Mouse (Mus musculus) intestine, embryonic 14.5 days (tissue): Measurements from ENCODE around the gene Mmp11. TPM values are rescaled to one million over a fixed set of nuclear protein-coding genes. Genes with fewer than 3 reads are reported as not detected.

Experiments
- polyA plus RNA-seq: library from polyadenylated mRNA; unstranded; fragments of >200 nt; fragmentation: Nextera tagmentation; extraction: Ambion mirVana; gene quantifications from 2 replicates; pipeline ENCODE4 v1.2.1, GENCODE M21; 2014

Gene Mmp11
- polyA plus RNA-seq, 1 experiment from 2014 or later = 40.9 TPM

Other genes with a start within 250 kb of the Mmp11 start
- 39.7 and 47.2 TPM in 2 replicates for gene Cabin1, start 172.2 kb downstream of the Mmp11 start, polyA plus RNA-seq
- 57.4 and 64.9 TPM in 2 replicates for gene Ddt, start 163.1 kb downstream of the Mmp11 start, polyA plus RNA-seq
- not detected in 2 replicates for gene Gm20441, start 155.5 kb downstream of the Mmp11 start, polyA plus RNA-seq
- 28.0 and 28.7 TPM in 2 replicates for gene Gstt3, start 155.1 kb downstream of the Mmp11 start, polyA plus RNA-seq
- 11.4 and 11.6 TPM in 2 replicates for gene Gstt1, start 137.9 kb downstream of the Mmp11 start, polyA plus RNA-seq
- not detected in 2 replicates for gene Gstt4, start 114.0 kb downstream of the Mmp11 start, polyA plus RNA-seq
- 39.6 and 41.3 TPM in 2 replicates for gene Gstt2, start 99.1 kb downstream of the Mmp11 start, polyA plus RNA-seq
- gene Mif, start 76.3 kb downstream of the Mmp11 start, polyA plus RNA-seq = 3,019 and 3,193 TPM in 2 replicates
- 2.2 and 2.6 TPM in 2 replicates for gene Derl3, start 43.1 kb downstream of the Mmp11 start, polyA plus RNA-seq
- gene Smarcb1, start 14.9 kb downstream of the Mmp11 start, polyA plus RNA-seq = 189 and 192 TPM in 2 replicates
- 82.3 and 123 TPM in 2 replicates for gene Chchd10, start 3.4 kb downstream of the Mmp11 start, polyA plus RNA-seq
- gene Gm867, start 4.2 kb upstream of the Mmp11 start, polyA plus RNA-seq = not detected in 2 replicates
- 0.73 TPM in 1 of 2 replicates, not detected in the other for gene Vpreb3, start 6.6 kb upstream of the Mmp11 start, polyA plus RNA-seq
- not detected in 2 replicates for gene Gm5134, start 18.0 kb upstream of the Mmp11 start, polyA plus RNA-seq
- gene Zfp280b, start 96.2 kb upstream of the Mmp11 start, polyA plus RNA-seq = 25.2 and 26.7 TPM in 2 replicates
- gene Slc5a4b, start 174.5 kb upstream of the Mmp11 start, polyA plus RNA-seq = not detected in 2 replicates
- gene Slc5a4a, start 211.0 kb upstream of the Mmp11 start, polyA plus RNA-seq = 0.16 TPM in 1 of 2 replicates, not detected in the other